8 mouse cellular contexts compared by ENCODE assay signal in genomic region chr5:140194173-140194572, GRCm38 (mm10).
DNase-seq lines count a peak whose midpoint lies in the region; ATAC-seq and TF ChIP-seq lines count a peak whose summit lies in the region.

No protein-coding gene starts in this region.

- no peaks in the 10 kb centered on the region for H3K9me3 ChIP-seq in heart, postnatal 0 days (replicated peaks; ENCODE audit: control insufficient read depth, low read length)
- no peaks in the 10 kb centered on the region for H3K9me3 ChIP-seq in midbrain, embryonic 14.5 days (ENCODE audit: control insufficient read depth, low read length)

- H3K27ac ChIP-seq in heart, postnatal 0 days (ENCODE audit: low read depth), result no peak overlapping the region
- peak overlapping the region; percentile 52; the same call in 1 of the 2 replicates for H3K27ac ChIP-seq in midbrain, embryonic 14.5 days (replicated peaks; ENCODE audit: low read depth, low read length)

- ATAC-seq in heart, postnatal 0 days (ENCODE audit: insufficient read depth, low read depth), result peak; percentile 66
- no peak for ATAC-seq in midbrain, embryonic 14.5 days (ENCODE audit: low FRiP score, low TSS enrichment)

- H3K27me3 ChIP-seq in heart, postnatal 0 days (ENCODE audit: control insufficient read depth, insufficient read depth, low read length), result no peaks in the 10 kb centered on the region
- no peaks in the 10 kb centered on the region for H3K27me3 ChIP-seq in midbrain, embryonic 14.5 days (ENCODE audit: control insufficient read depth, insufficient read depth, low read length)

- H3K9ac ChIP-seq in heart, postnatal 0 days (replicated peaks; ENCODE audit: low read depth, low read length), result no peak overlapping the region
- H3K9ac ChIP-seq in midbrain, embryonic 14.5 days (replicated peaks; ENCODE audit: low read length), result no peak overlapping the region

- H3K4me3 ChIP-seq in heart, postnatal 0 days (ENCODE audit: low read depth, low read length), result no peak overlapping the region
- H3K4me3 ChIP-seq in midbrain, embryonic 14.5 days (replicated peaks; ENCODE audit: low read depth, low read length), result no peak overlapping the region

- H3K36me3 ChIP-seq in heart, postnatal 0 days (replicated peaks; ENCODE audit: control insufficient read depth, insufficient read depth, low read length), result peaks cover 17% of the 10 kb centered on the region
- H3K36me3 ChIP-seq in midbrain, embryonic 14.5 days (ENCODE audit: control insufficient read depth, insufficient read depth, low read length), result peaks cover 7% of the 10 kb centered on the region; the same call in 1 of the 2 replicates

- WGBS in heart, postnatal 0 days, result 54% methylated on average over 11 of the region's 11 CpGs
- 28% methylated on average over 11 of the region's 11 CpGs for WGBS in midbrain, embryonic 14.5 days

- TF ChIP-seq CTCF in heart, postnatal 0 days (IDR thresholded peaks at IDR 0.05; ENCODE audit: low read depth), result no peak

- peak; percentile 19 for DNase-seq in gastrocnemius, postnatal 10 days
- DNase-seq in gastrocnemius, adult 8-10 months (ENCODE audit: low spot score in 2 of 2), result no peak
- peak; percentile 94 for DNase-seq in brain, adult 2 months (ENCODE audit: low read depth, low spot score)
- no peak for DNase-seq in heart, postnatal 0 days (ENCODE audit: low spot score)
- no peak for DNase-seq in midbrain, embryonic 14.5 days
- DNase-seq in lung, adult 18-20 months, result no peak
- DNase-seq in thymus, postnatal 36 days, result no peak
- no peak for DNase-seq in kidney, postnatal 14 days

- H3K4me1 ChIP-seq in heart, postnatal 0 days (ENCODE audit: control insufficient read depth, insufficient read depth), result no peaks in the 10 kb centered on the region
- H3K4me1 ChIP-seq in midbrain, embryonic 14.5 days (ENCODE audit: control insufficient read depth, insufficient read depth, low read length), result peaks cover 16% of the 10 kb centered on the region

- TF ChIP-seq EP300 in heart, postnatal 0 days (IDR thresholded peaks at IDR 0.05; ENCODE audit: low read depth), result no peak

- H3K4me2 ChIP-seq in heart, postnatal 0 days (ENCODE audit: low read depth, low read length), result no peak overlapping the region
- H3K4me2 ChIP-seq in midbrain, embryonic 14.5 days (ENCODE audit: low read length), result no peak overlapping the region

Comparison
In these comparisons a context has a peak if more than half of its experiments do, and no peak if none do; other contexts are left out.
1. DNase-seq: peak in gastrocnemius, postnatal 10 days (single experiment) and brain, adult 2 months (single experiment); none in gastrocnemius, adult 8-10 months (0 of 2), heart, postnatal 0 days (single experiment), midbrain, embryonic 14.5 days (single experiment), lung, adult 18-20 months (0 of 2), thymus, postnatal 36 days (0 of 2) and kidney, postnatal 14 days (single experiment).